Mouse (Mus musculus): ENCODE measurements around the gene Kcna10. TPM values are rescaled to one million over a fixed set of nuclear protein-coding genes. Genes with fewer than 3 reads are reported as not detected.

Kcna10 gene
- polyA plus RNA-seq (2015; fragmentation: Nextera tagmentation; extraction: Ambion mirVana) = not detected in 2 replicates

GRCm38 (mm10) chr3:107182756-107183155 lies at the start of gene Kcna10:
Gene Kcna10 (plus strand): TSS chr3:107183056.
- 79% methylated on average over 1 of the region's 1 CpGs for WGBS
- Histone ChIP-seq H3K27ac (replicated peaks) (no peak within 1 kb of the TSS), H3K9me3 (replicated peaks) (no peaks in the 10 kb centered on the region), H3K36me3 (no peaks in the 10 kb centered on the region), H3K27me3 (replicated peaks) (no peaks in the 10 kb centered on the region), H3K9ac (replicated peaks) (no peak within 1 kb of the TSS), H3K4me1 (no peaks in the 10 kb centered on the region), H3K4me2 (no peak within 1 kb of the TSS), H3K4me3 (replicated peaks) (no peak within 1 kb of the TSS)
- ATAC-seq (ENCODE audit: low FRiP score) = no peak

- no peaks in the 10 kb centered on the region for H3K27me3 ChIP-seq (replicated peaks)
Observed at GRCm38 (mm10) chr3:107134457-107134856, 48.4 kb upstream of the Kcna10 start.

DNA sequence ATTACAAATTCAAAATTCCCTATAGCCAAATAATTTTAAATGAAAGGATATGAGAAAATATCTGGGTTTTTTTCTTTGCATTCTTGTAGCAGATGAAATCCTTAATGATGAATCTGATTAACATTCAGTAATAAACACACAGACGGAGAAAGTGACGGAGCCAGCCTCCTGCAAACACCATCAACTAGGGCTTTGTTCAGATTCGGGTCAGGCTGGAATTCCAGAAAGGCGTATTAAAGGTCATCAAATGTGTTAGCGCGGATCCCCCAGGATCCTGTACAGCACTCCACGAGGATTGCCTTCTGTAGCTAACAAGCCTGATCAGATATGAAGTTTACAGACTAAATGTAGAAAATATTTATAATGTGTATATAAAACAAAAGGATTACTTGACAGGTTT lies 35.7 kb upstream of the Kcna10 start:
- peaks cover 14% of the 10 kb centered on the region for H3K4me1 ChIP-seq
- H3K9ac ChIP-seq (replicated peaks) = no peak overlapping the region
- no peak overlapping the region for H3K4me3 ChIP-seq (replicated peaks)
- no peaks in the 10 kb centered on the region for H3K27me3 ChIP-seq (replicated peaks)
- H3K4me2 ChIP-seq = no peak overlapping the region
- H3K27ac ChIP-seq (replicated peaks) = no peak overlapping the region
- no peaks in the 10 kb centered on the region for H3K9me3 ChIP-seq (replicated peaks)
- WGBS = 50% methylated on average over 7 of the region's 7 CpGs
- ATAC-seq (ENCODE audit: low FRiP score) = no peak
- H3K36me3 ChIP-seq = no peaks in the 10 kb centered on the region

More at GRCm38 (mm10) chr3:107134457-107134856, 48.4 kb upstream of the Kcna10 start:
- no peaks in the 10 kb centered on the region for H3K9me3 ChIP-seq (replicated peaks)
- H3K4me2 ChIP-seq = no peak overlapping the region
- 0 out of 2 replicates have a peak, but pooled peaks cover 4% of the 10 kb centered on the region for H3K4me1 ChIP-seq
- 88% methylated on average over 3 of the region's 3 CpGs for WGBS
- no peak overlapping the region for H3K4me3 ChIP-seq (replicated peaks)
- ATAC-seq (ENCODE audit: low FRiP score) = no peak
- no peak overlapping the region for H3K9ac ChIP-seq (replicated peaks)
- H3K27ac ChIP-seq (replicated peaks) = no peak overlapping the region
- H3K36me3 ChIP-seq = no peaks in the 10 kb centered on the region

DNA sequence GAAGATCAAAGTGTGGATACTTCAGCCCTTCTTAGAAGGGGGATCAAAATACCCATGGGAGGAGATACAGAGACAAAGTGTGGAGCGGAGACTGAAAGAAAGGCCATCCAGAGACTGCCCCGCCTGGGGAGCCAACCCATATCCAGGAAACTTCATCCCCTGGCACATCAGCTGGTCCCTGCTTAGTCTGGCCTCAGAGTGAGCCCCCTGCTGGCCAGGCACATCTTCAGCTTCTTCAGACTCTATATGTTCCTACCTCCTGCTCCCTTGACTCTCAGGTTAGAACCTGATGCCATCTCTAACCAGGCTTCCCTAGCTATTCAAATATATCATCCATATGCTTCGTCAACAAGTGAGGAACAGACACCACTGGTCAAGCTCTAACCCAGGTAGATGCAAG lies 33.9 kb upstream of the Kcna10 start:
- Histone ChIP-seq H3K36me3 (no peaks in the 10 kb centered on the region), H3K9me3 (replicated peaks) (no peaks in the 10 kb centered on the region), H3K27ac (replicated peaks) (no peak overlapping the region), H3K4me2 (no peak overlapping the region), H3K4me3 (replicated peaks) (no peak overlapping the region), H3K9ac (replicated peaks) (no peak overlapping the region), H3K4me1 (peaks cover 14% of the 10 kb centered on the region), H3K27me3 (replicated peaks) (no peaks in the 10 kb centered on the region)
- WGBS = 77% methylated on average over 3 of the region's 3 CpGs
- ATAC-seq (ENCODE audit: low FRiP score) = no peak

DNA sequence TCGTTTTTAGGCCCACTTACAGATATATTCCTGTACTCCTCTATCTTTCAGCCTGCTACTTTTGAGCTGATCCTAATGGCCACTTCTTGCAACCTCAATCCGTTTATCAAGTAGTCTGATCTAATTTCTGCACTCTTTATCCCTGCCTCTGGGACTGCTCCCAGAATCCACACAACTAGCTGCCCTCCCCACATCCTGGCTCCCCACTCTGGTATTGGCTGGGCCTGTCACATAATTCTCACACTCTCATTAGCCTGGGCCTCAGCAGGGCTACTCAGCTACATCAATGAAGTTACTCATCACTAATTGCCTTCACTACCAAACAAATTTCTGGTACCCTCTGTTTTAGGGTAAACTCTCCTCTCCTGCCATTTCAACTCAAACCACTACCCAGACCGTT lies 32.4 kb upstream of the Kcna10 start:
- H3K36me3 ChIP-seq = no peaks in the 10 kb centered on the region
- H3K27me3 ChIP-seq (replicated peaks) = no peaks in the 10 kb centered on the region
- H3K9me3 ChIP-seq (replicated peaks) = no peaks in the 10 kb centered on the region
- H3K9ac ChIP-seq (replicated peaks) = no peak overlapping the region
- 0 out of 2 replicates have a peak overlapping the region, but pooled peaks have one; percentile 3 for H3K27ac ChIP-seq (replicated peaks)
- H3K4me2 ChIP-seq = no peak overlapping the region
- no peak overlapping the region for H3K4me3 ChIP-seq (replicated peaks)
- peak; percentile 88 for ATAC-seq (ENCODE audit: low FRiP score)
- H3K4me1 ChIP-seq = peaks cover 14% of the 10 kb centered on the region
- 38% methylated on average over 3 of the region's 3 CpGs for WGBS

DNA sequence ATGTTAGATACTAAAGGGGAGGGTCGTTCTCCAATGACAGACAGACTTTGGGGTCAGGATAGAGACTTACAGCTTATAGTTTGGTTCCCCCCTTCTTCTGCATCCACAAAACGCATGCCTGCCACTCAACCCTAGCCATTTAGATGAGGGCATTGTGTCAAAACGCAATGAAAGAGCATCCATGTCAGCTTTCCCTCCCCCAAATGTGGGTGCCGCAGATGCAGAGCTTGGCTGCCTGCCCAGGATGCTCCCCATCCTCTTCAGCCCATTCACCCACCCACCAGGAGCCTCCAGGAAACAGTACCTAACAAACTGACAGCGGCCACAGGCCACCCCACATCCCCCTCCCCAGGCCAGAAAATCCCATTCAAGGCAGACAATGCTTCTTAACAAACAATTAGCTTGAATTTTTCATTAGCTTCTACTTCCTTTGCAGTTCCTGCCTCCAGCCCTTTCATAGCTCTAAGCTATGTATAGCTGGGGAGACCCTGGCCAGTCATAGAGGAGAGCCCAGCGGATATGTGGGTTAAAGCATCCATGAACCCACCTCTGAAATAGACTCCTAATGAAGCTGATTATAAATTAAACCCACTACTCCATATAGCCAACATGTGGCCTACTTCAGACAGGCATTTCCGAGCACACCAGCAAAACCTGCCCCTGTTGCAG lies 31.9 kb upstream of the Kcna10 start:
- no peak for ATAC-seq (ENCODE audit: low FRiP score)
- Histone ChIP-seq H3K27me3 (replicated peaks) (no peaks in the 10 kb centered on the region), H3K9me3 (replicated peaks) (no peaks in the 10 kb centered on the region), H3K4me2 (no peak overlapping the region), H3K9ac (replicated peaks) (no peak overlapping the region), H3K27ac (replicated peaks) (peak overlapping the region; percentile 3; the same call in 1 of the 2 replicates), H3K4me3 (replicated peaks) (no peak overlapping the region), H3K4me1 (peaks cover 14% of the 10 kb centered on the region), H3K36me3 (no peaks in the 10 kb centered on the region)
- 35% methylated on average over 7 of the region's 7 CpGs for WGBS

- H3K36me3 ChIP-seq = no peaks in the 10 kb centered on the region
- H3K9ac ChIP-seq (replicated peaks) = no peak overlapping the region
- no peaks in the 10 kb centered on the region for H3K27me3 ChIP-seq (replicated peaks)
- peaks cover 14% of the 10 kb centered on the region for H3K4me1 ChIP-seq
- no peak overlapping the region for H3K27ac ChIP-seq (replicated peaks)
- WGBS = 91% methylated on average over 11 of the region's 11 CpGs
- H3K4me3 ChIP-seq (replicated peaks) = no peak overlapping the region
- ATAC-seq (ENCODE audit: low FRiP score) = no peak
- H3K4me2 ChIP-seq = no peak overlapping the region
- H3K9me3 ChIP-seq (replicated peaks) = no peaks in the 10 kb centered on the region
Observed at GRCm38 (mm10) chr3:107153772-107154655, 28.8 kb upstream of the Kcna10 start.

GRCm38 (mm10) chr3:107158856-107159255 lies 24.0 kb upstream of the Kcna10 start:
- H3K36me3 ChIP-seq = no peaks in the 10 kb centered on the region
- no peaks in the 10 kb centered on the region for H3K9me3 ChIP-seq (replicated peaks)
- H3K4me2 ChIP-seq = no peak overlapping the region
- H3K27ac ChIP-seq (replicated peaks) = no peak overlapping the region
- H3K27me3 ChIP-seq (replicated peaks) = no peaks in the 10 kb centered on the region
- no peak overlapping the region for H3K9ac ChIP-seq (replicated peaks)
- H3K4me3 ChIP-seq (replicated peaks) = no peak overlapping the region
- ATAC-seq (ENCODE audit: low FRiP score) = no peak
- H3K4me1 ChIP-seq = peaks cover 8% of the 10 kb centered on the region
- WGBS = 74% methylated on average over 7 of the region's 7 CpGs

DNA sequence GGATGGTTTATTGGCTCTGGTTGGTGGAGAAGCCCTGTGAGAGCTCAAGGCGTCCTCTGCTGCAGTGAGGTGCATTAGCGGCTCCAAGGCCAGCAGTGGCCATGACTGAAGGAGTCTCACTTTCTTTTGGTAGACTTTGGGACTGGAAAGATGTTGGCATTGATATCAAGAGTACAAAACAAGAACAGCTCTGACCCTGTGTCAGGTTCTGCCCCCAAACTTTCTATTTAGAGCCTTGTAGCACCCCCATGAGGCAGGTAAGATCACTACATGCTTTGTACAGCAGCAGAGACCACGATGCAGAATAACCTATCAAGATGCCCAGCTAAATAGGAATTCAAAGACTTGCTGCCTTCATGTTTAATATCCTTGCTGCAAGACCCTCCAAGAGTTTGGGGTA lies 23.4 kb upstream of the Kcna10 start:
- peak overlapping the region; percentile 57 for H3K4me2 ChIP-seq
- H3K27me3 ChIP-seq (replicated peaks) = no peaks in the 10 kb centered on the region
- peak; percentile 50; the same call in 1 of the 2 replicates for ATAC-seq (ENCODE audit: low FRiP score)
- WGBS = 65% methylated on average over 3 of the region's 3 CpGs
- H3K9ac ChIP-seq (replicated peaks) = no peak overlapping the region
- H3K4me3 ChIP-seq (replicated peaks) = peak overlapping the region; percentile 29; the same call in 1 of the 2 replicates
- H3K36me3 ChIP-seq = no peaks in the 10 kb centered on the region
- peaks cover 8% of the 10 kb centered on the region for H3K4me1 ChIP-seq
- H3K9me3 ChIP-seq (replicated peaks) = no peaks in the 10 kb centered on the region
- H3K27ac ChIP-seq (replicated peaks) = no peak overlapping the region

DNA sequence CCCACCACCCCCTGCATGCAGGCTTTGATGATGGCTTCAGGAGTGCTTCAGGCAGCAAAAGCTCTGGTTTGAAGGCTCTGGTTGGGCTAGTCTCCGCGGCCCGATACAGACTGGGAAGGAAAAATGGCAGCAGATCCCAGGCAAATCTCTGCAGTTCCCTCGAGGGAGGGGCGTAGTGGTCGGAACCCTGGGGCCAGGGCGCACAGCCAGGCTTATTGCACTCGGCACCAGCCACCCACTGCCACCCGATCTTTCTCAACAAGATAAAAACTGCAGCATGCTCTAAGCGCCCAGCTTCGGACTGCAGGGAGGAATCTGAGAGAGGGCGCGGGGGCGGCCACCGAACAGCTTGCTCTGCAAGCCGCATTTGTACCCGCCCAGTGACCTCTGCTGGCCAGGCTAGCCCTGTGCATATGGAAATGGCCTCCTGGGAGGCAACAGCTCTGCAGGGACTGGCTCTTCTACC lies 23.0 kb upstream of the Kcna10 start:
- H3K4me1 ChIP-seq = peaks cover 8% of the 10 kb centered on the region
- H3K27me3 ChIP-seq (replicated peaks) = no peaks in the 10 kb centered on the region
- 4% methylated on average over 17 of the region's 17 CpGs for WGBS
- peak overlapping the region; percentile 37; the same call in 1 of the 2 replicates for H3K9ac ChIP-seq (replicated peaks)
- H3K4me2 ChIP-seq = peak overlapping the region; percentile 57
- H3K4me3 ChIP-seq (replicated peaks) = peak overlapping the region; percentile 29
- H3K9me3 ChIP-seq (replicated peaks) = no peaks in the 10 kb centered on the region
- H3K27ac ChIP-seq (replicated peaks) = no peak overlapping the region
- H3K36me3 ChIP-seq = no peaks in the 10 kb centered on the region
- ATAC-seq (ENCODE audit: low FRiP score) = peak; percentile 54

- no peak overlapping the region for H3K27ac ChIP-seq (replicated peaks)
- H3K4me1 ChIP-seq = peaks cover 8% of the 10 kb centered on the region
- no peaks in the 10 kb centered on the region for H3K36me3 ChIP-seq
- H3K9me3 ChIP-seq (replicated peaks) = no peaks in the 10 kb centered on the region
- no peak overlapping the region for H3K4me3 ChIP-seq (replicated peaks)
- WGBS = 78% methylated on average over 2 of the region's 2 CpGs
- no peaks in the 10 kb centered on the region for H3K27me3 ChIP-seq (replicated peaks)
- H3K4me2 ChIP-seq = no peak overlapping the region
- ATAC-seq (ENCODE audit: low FRiP score) = no peak
- H3K9ac ChIP-seq (replicated peaks) = no peak overlapping the region
Observed at GRCm38 (mm10) chr3:107162741-107163140, 20.1 kb upstream of the Kcna10 start.
